Comparison of ENCODE assay signal across 11 mouse cellular contexts in genomic region chr13:95986375-95986774, GRCm38 (mm10).
A peak's percentile ranks its signal among the peaks of the same experiment; 100 is the strongest.
DNase-seq lines count a peak whose midpoint lies in the region; ATAC-seq and TF ChIP-seq lines count a peak whose summit lies in the region.
"Had no signal": no experiment of that assay in that cellular context is flagged by ENCODE, and none has a peak within 500 bp of the region (broad histone marks: within the 10 kb centered on the region; RNA-seq: fewer than 3 reads in every experiment).

No protein-coding gene starts in this region.

- no peaks in the 10 kb centered on the region for H3K4me1 ChIP-seq in forebrain, postnatal 0 days (ENCODE audit: insufficient read depth)
- H3K4me1 ChIP-seq in forebrain, embryonic 13.5 days = no peaks in the 10 kb centered on the region
- H3K4me1 ChIP-seq: embryonic facial prominence, embryonic 13.5 days had no signal

- no peak overlapping the region for H3K9ac ChIP-seq in forebrain, postnatal 0 days
- no peak overlapping the region for H3K9ac ChIP-seq in forebrain, embryonic 13.5 days
- H3K9ac ChIP-seq: embryonic facial prominence, embryonic 13.5 days; liver, embryonic 15.5 days had no signal

- H3K27ac ChIP-seq in forebrain, postnatal 0 days (ENCODE audit: low read depth, low read length) = no peak overlapping the region
- no peak overlapping the region for H3K27ac ChIP-seq in forebrain, embryonic 13.5 days
- H3K27ac ChIP-seq: embryonic facial prominence, embryonic 13.5 days; liver, embryonic 15.5 days had no signal

- DNase-seq in forebrain, postnatal 0 days = no peak
- DNase-seq in lung, postnatal 10 days = peak; percentile 13
- DNase-seq in lung, postnatal 14 days = no peak
- DNase-seq in adrenal gland, postnatal 10 days = peak; percentile 47
- peak; percentile 38 for DNase-seq in kidney, postnatal 10 days
- no peak for DNase-seq in left cerebral cortex, adult 8-10 months (ENCODE audit: low spot score in 2 of 2)
- DNase-seq in urinary bladder, postnatal 25 days (ENCODE audit: low spot score) = no peak

- H3K36me3 ChIP-seq in forebrain, postnatal 0 days (ENCODE audit: insufficient read depth) = no peaks in the 10 kb centered on the region
- no peaks in the 10 kb centered on the region for H3K36me3 ChIP-seq in forebrain, embryonic 13.5 days (ENCODE audit: poor library complexity, severe bottlenecking)
- H3K36me3 ChIP-seq: embryonic facial prominence, embryonic 13.5 days; G1E; liver, embryonic 15.5 days had no signal

- no peaks in the 10 kb centered on the region for H3K9me3 ChIP-seq in forebrain, postnatal 0 days (ENCODE audit: low read length)
- H3K9me3 ChIP-seq in forebrain, embryonic 13.5 days (replicated peaks) = no peaks in the 10 kb centered on the region
- H3K9me3 ChIP-seq: embryonic facial prominence, embryonic 13.5 days; G1E; liver, embryonic 15.5 days had no signal

- no peak overlapping the region for H3K4me3 ChIP-seq in forebrain, postnatal 0 days (ENCODE audit: low read depth, low read length)
- H3K4me3 ChIP-seq in forebrain, embryonic 13.5 days = no peak overlapping the region
- H3K4me3 ChIP-seq: embryonic facial prominence, embryonic 13.5 days; liver, embryonic 15.5 days had no signal

- 71% methylated on average over 13 of the region's 13 CpGs for WGBS in forebrain, postnatal 0 days
- 66% methylated on average over 13 of the region's 13 CpGs for WGBS in forebrain, embryonic 13.5 days

- H3K27me3 ChIP-seq in forebrain, postnatal 0 days (ENCODE audit: insufficient read depth, low read length) = no peaks in the 10 kb centered on the region
- peaks cover 24% of the 10 kb centered on the region; the same call in 1 of the 2 replicates for H3K27me3 ChIP-seq in forebrain, embryonic 13.5 days
- H3K27me3 ChIP-seq: embryonic facial prominence, embryonic 13.5 days had no signal

- no peak overlapping the region for H3K4me2 ChIP-seq in forebrain, postnatal 0 days (ENCODE audit: low read depth)
- H3K4me2 ChIP-seq in forebrain, embryonic 13.5 days = no peak overlapping the region
- H3K4me2 ChIP-seq: embryonic facial prominence, embryonic 13.5 days; liver, embryonic 15.5 days had no signal

- peak; percentile 66 for TF ChIP-seq CTCF in forebrain, postnatal 0 days (IDR thresholded peaks at IDR 0.05; ENCODE audit: low read depth)

- ATAC-seq in forebrain, postnatal 0 days = peak; percentile 38; the same call in 1 of the 2 replicates
- no peak for ATAC-seq in forebrain, embryonic 13.5 days

Comparison
In these comparisons a context has a peak if more than half of its experiments do, and no peak if none do; other contexts are left out.
1. DNase-seq: peak in lung, postnatal 10 days (single experiment), adrenal gland, postnatal 10 days (single experiment) and kidney, postnatal 10 days (single experiment); none in forebrain, postnatal 0 days (single experiment), lung, postnatal 14 days (single experiment), left cerebral cortex, adult 8-10 months (0 of 2) and urinary bladder, postnatal 25 days (single experiment).